Mouse (Mus musculus) liver, adult 2 months (tissue): ENCODE data around the gene Ptpn14. TPM values are rescaled to one million over a fixed set of nuclear protein-coding genes. Genes with fewer than 3 reads are reported as not detected.

Source experiments
- DNase-seq: peaks from one replicate; pipeline ENCODE4 v3.0.0-alpha.2; 2011; ENCODE audit warnings: low read depth, low spot score; ENCODE audit errors: extremely low read depth
- H3K27ac ChIP-seq: fragments of 200-500 bp; replicated peaks from 2 replicates; pipeline ENCODE4 v1.5.1; 2012; ENCODE audit warnings: low read depth, mild to moderate bottlenecking, control low read depth, inconsistent platforms, low read length; ENCODE audit not compliant: insufficient read depth
- H3K27me3 ChIP-seq: fragments of 200-500 bp; 2 replicates; pipeline ENCODE4 v1.6.1; 2012; ENCODE audit warnings: mild to moderate bottlenecking, moderate library complexity, low read length, inconsistent platforms; ENCODE audit not compliant: control insufficient read depth, insufficient read depth
- H3K36me3 ChIP-seq: fragments of 200-500 bp; 2 replicates; pipeline ENCODE4 v1.6.1; 2012; ENCODE audit warnings: low read length, inconsistent platforms; ENCODE audit not compliant: control insufficient read depth, insufficient read depth
- H3K4me1 ChIP-seq: fragments of 200-500 bp; 2 replicates; pipeline ENCODE4 v1.6.1; 2011; ENCODE audit warnings: low read length; ENCODE audit not compliant: control insufficient read depth, insufficient read depth
- H3K4me3 ChIP-seq: fragments of 200-500 bp; 2 replicates; pipeline ENCODE4 v1.5.1; 2011; ENCODE audit warnings: low read depth, mild to moderate bottlenecking, control low read depth, low read length, moderate library complexity; ENCODE audit not compliant: insufficient read depth
- H3K79me2 ChIP-seq: fragments of 200-500 bp; 2 replicates; pipeline ENCODE4 v1.6.1; 2012; ENCODE audit warnings: inconsistent platforms, mild to moderate bottlenecking, low read length, moderate library complexity; ENCODE audit not compliant: control insufficient read depth, insufficient read depth
- H3K9ac ChIP-seq: fragments of 200-500 bp; 2 replicates; pipeline ENCODE4 v1.6.1; 2012; ENCODE audit warnings: low read depth, mild to moderate bottlenecking, control low read depth, inconsistent platforms, low read length
- CTCF ChIP-seq: fragments of 200-500 bp; IDR thresholded peaks from 2 replicates; pipeline ENCODE4 v1.5.1; 2011; ENCODE audit warnings: low read depth, low read length, control low read depth
- POLR2A ChIP-seq: fragments of 200-500 bp; IDR thresholded peaks from 2 replicates; pipeline ENCODE4 v1.6.1; 2011; ENCODE audit warnings: low read length, control low read depth; ENCODE audit not compliant: insufficient read depth; ENCODE audit errors: extremely low read depth
- WGBS: fragments of 180-500 bp; shearing (Covaris S2); methylation state at CpG from one replicate; pipeline ENCODE4 v1.1.7; 2018; 5-methylcytosine and 5-hydroxymethylcytosine counted together
- polyA plus RNA-seq: library from polyadenylated mRNA; depleted of rRNA; stranded (reverse); fragments of >200 nt; gene quantifications from 2 replicates; pipeline ENCODE4 v1.2.3, GENCODE M21; 2012
- total RNA-seq: library from RNA; depleted of rRNA; stranded (reverse); fragments of >200 nt; gene quantifications from 2 replicates; pipeline ENCODE4 v1.2.3, GENCODE M21; 2014

Gene Ptpn14
- total and polyA plus RNA-seq, 2 experiments: 0.55 to 0.74 TPM

- no peaks in the 10 kb centered on the region for H3K79me2 ChIP-seq
- no peak overlapping the region for H3K27ac ChIP-seq
- TF ChIP-seq CTCF (no peak), POLR2A (no peak)
- no peak overlapping the region for H3K4me3 ChIP-seq
- H3K27me3 ChIP-seq: no peaks in the 10 kb centered on the region
- WGBS: 72% methylated on average over 8 of the region's 8 CpGs
- H3K36me3 ChIP-seq: no peaks in the 10 kb centered on the region
- no peak overlapping the region for H3K9ac ChIP-seq
- H3K4me1 ChIP-seq: no peaks in the 10 kb centered on the region
- DNase-seq: no peak
Measured at GRCm38 (mm10) chr1:189876162-189876561, 148.1 kb downstream of the Ptpn14 start.

DNA sequence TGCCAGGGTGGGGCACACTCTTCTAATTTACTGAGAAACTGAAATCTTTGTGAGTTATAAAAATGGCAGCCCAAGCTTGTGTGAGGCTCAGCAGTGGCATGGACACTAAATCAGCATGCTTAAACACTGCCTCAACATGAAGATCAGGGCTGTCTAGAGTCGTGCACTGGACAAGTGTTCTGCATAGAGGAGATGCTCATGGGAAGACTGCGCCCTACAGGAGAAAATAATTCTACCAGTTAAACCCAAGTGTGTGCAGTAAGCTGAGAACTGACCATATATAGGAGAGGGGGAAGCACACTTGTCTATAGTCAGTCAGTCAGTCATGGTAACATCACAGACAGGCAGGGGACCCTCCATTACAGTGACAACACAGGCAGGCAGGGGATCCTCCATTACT, 151.1 kb downstream of the Ptpn14 start:
- H3K27ac ChIP-seq: no peak overlapping the region
- H3K4me3 ChIP-seq: no peak overlapping the region
- no peaks in the 10 kb centered on the region for H3K79me2 ChIP-seq
- DNase-seq: no peak
- 77% methylated on average over 2 of the region's 2 CpGs for WGBS
- H3K9ac ChIP-seq: no peak overlapping the region
- no peaks in the 10 kb centered on the region for H3K4me1 ChIP-seq
- no peak for TF ChIP-seq POLR2A
- no peak for TF ChIP-seq CTCF
- H3K36me3 ChIP-seq: no peaks in the 10 kb centered on the region
- H3K27me3 ChIP-seq: no peaks in the 10 kb centered on the region

DNA sequence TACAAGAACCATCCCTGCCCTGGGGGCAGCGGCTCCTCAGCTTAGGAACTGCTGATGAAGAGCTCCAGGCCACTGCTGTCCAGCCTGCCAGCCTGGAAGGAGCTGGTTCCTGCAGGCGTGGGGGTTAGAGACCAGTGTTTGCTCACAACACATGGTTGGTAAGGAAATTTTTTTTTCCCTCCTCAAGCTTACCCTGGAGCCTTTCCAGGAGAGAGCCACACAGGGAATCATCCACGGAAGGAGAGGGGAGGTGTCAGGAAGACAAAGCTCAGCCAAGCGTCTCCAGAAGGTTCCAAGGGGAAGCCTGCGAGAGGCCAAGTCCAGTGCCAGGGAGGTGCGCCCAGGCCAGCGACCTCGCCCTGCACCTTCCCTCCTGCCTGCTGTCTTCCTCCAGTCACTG, 151.9 kb downstream of the Ptpn14 start:
- Histone ChIP-seq H3K36me3 (no peaks in the 10 kb centered on the region), H3K9ac (no peak overlapping the region), H3K27me3 (no peaks in the 10 kb centered on the region), H3K27ac (no peak overlapping the region), H3K79me2 (no peaks in the 10 kb centered on the region), H3K4me1 (no peaks in the 10 kb centered on the region), H3K4me3 (no peak overlapping the region)
- 68% methylated on average over 8 of the region's 8 CpGs for WGBS
- TF ChIP-seq CTCF (no peak), POLR2A (no peak)
- DNase-seq: no peak

DNA sequence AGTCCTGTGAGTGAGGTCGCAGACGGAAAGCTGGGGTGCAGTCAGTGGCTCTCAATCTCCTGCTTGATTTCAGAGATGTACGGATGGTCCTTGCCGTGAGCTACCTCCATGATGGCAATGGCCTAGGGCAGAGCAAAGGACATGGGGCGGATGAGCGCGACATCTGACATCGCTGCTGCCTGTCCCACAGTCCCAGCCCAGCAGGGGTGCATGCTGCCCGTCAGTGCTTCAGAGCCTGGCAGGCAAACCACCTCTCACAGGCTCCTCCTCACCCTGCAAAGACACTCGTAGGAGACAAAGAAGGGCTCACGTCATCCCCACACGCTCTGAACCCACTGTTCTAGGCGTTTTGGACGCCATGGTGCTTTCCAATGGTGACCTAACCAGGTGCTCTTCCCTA, 152.7 kb downstream of the Ptpn14 start:
- 92% methylated on average over 14 of the region's 14 CpGs for WGBS
- no peaks in the 10 kb centered on the region for H3K4me1 ChIP-seq
- no peak overlapping the region for H3K4me3 ChIP-seq
- H3K79me2 ChIP-seq: no peaks in the 10 kb centered on the region
- H3K9ac ChIP-seq: no peak overlapping the region
- H3K27ac ChIP-seq: no peak overlapping the region
- DNase-seq: no peak
- H3K36me3 ChIP-seq: no peaks in the 10 kb centered on the region
- no peaks in the 10 kb centered on the region for H3K27me3 ChIP-seq
- no peak for TF ChIP-seq POLR2A
- no peak for TF ChIP-seq CTCF

DNA sequence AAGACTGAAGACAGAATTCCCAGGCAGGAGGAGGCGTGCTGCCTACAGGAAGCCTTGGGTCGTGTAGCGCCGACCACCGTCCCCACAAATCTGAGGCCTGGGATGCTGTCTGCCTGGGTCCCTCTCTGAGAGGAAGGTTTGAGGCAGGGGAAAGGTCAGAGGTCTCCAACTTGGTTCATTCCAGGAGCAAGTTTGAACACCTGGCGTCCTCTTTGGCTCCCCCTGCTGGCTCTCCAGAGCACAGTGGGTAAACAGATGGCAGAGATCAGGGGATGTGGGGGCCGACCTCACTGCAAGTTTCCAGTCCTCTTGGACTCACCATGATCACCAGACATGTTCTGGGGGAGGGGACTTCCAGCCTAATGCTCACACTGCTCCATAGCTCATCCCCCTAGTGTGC, 154.8 kb downstream of the Ptpn14 start:
- H3K27me3 ChIP-seq: no peaks in the 10 kb centered on the region
- no peaks in the 10 kb centered on the region for H3K36me3 ChIP-seq
- H3K79me2 ChIP-seq: no peaks in the 10 kb centered on the region
- H3K4me1 ChIP-seq: no peaks in the 10 kb centered on the region
- TF ChIP-seq CTCF: peak; percentile 81
- no peak for TF ChIP-seq POLR2A
- no peak overlapping the region for H3K4me3 ChIP-seq
- no peak overlapping the region for H3K9ac ChIP-seq
- no peak overlapping the region for H3K27ac ChIP-seq
- DNase-seq: no peak
- WGBS: 65% methylated on average over 7 of the region's 7 CpGs

DNA sequence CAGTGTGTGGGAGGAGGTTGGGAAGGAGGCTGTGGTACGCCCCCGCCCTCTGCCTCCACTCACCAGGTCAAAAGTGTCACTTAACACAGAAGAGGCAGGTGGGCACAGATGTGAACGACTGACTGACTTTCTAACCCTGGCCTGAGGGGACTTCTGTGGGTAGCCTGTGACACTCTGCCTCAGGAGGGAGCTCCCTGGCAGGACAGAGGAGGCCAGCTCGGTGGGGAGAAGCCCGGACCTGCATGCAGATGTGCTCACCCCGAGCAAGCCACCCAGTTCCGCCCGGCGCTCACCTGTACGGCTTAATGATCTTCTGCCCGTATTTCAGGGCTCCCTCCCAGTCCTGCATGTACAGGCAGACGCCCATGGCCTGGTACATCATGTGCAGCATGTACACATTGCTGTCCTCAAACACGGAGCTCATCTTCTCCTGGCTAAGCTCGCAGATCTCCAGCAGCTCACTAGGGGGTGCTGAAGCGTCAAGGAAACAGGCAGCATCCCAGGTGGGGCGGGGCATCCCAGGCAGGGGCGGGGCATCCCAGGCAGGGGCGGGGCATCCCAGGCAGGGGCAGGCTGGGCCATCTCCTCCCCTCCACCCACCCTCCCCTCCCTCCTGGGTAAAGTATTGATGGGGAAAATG, 155.6 kb downstream of the Ptpn14 start:
- H3K9ac ChIP-seq: no peak overlapping the region
- H3K36me3 ChIP-seq: no peaks in the 10 kb centered on the region
- H3K27ac ChIP-seq: no peak overlapping the region
- WGBS: 75% methylated on average over 18 of the region's 18 CpGs
- H3K27me3 ChIP-seq: no peaks in the 10 kb centered on the region
- H3K4me1 ChIP-seq: no peaks in the 10 kb centered on the region
- no peak for TF ChIP-seq POLR2A
- TF ChIP-seq CTCF: peak; percentile 63
- DNase-seq: no peak
- no peaks in the 10 kb centered on the region for H3K79me2 ChIP-seq
- H3K4me3 ChIP-seq: no peak overlapping the region
